Mouse (Mus musculus): ENCODE data around the gene Zfp704.

DNA sequence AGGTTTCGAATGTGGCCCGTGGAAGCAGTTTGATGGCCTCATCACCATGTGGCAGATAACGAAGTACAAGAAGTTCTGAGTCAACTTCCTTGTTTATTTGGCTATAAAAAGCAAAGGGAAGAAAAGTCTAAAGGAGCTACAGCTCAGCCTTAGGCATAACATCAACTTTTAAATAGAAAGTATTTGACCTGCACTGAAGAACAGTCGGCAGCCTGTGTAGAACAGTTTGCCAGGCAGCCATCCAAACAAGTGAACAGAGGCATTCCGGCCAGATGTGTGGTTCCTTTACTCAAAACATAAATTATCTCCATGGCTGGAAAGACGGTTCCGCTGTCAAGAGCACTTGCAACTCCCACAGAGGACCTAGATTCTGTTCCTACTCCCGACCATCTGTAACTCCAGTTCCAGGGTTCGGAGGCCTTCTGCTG, 202.8 kb downstream of the Zfp704 start:
- TF ChIP-seq CTCF (IDR thresholded peaks at IDR 0.05; ENCODE audit: insufficient read depth, low read length) (no peak), POLR2A (IDR thresholded peaks at IDR 0.05; ENCODE audit: borderline replicate concordance, extremely low read depth, low read depth, low read length) (no peak)
